Mouse (Mus musculus) limb, embryonic 10.5 days (tissue): ENCODE data around the gene Gemin4. TPM values are rescaled to one million over a fixed set of nuclear protein-coding genes. Genes with fewer than 3 reads are reported as not detected.

Experiments used
- DNase-seq: peaks from one replicate; pipeline ENCODE4 v3.0.0-alpha.2; 2017; ENCODE audit warnings: low spot score
- H3K27ac ChIP-seq: fragments of 300-500 bp; sonication (generic); 2 replicates; pipeline ENCODE4 v1.5.1; 2016; ENCODE audit warnings: mild to moderate bottlenecking
- H3K27me3 ChIP-seq: fragments of 300-500 bp; sonication (generic); 2 replicates; pipeline ENCODE4 v1.6.1; 2016; ENCODE audit warnings: low read depth, mild to moderate bottlenecking; ENCODE audit not compliant: poor library complexity, severe bottlenecking
- H3K36me3 ChIP-seq: fragments of 300-500 bp; sonication (generic); 2 replicates; pipeline ENCODE4 v1.6.1; 2016; ENCODE audit warnings: mild to moderate bottlenecking, moderate library complexity
- H3K4me1 ChIP-seq: fragments of 300-500 bp; sonication (generic); 2 replicates; pipeline ENCODE4 v1.6.1; 2016
- H3K4me3 ChIP-seq: fragments of 300-500 bp; sonication (generic); 2 replicates; pipeline ENCODE4 v1.5.1; 2016; ENCODE audit warnings: mild to moderate bottlenecking, moderate library complexity
- H3K9me3 ChIP-seq: fragments of 300-500 bp; sonication (generic); replicated peaks from 2 replicates; pipeline ENCODE4 v1.6.1; 2016; ENCODE audit warnings: mild to moderate bottlenecking
- WGBS: fragments of 180-500 bp; shearing (Covaris S2); methylation state at CpG from one replicate; pipeline ENCODE4 v1.1.7; 2016; 5-methylcytosine and 5-hydroxymethylcytosine counted together
- polyA plus RNA-seq: library from polyadenylated mRNA; unstranded; fragments of >200 nt; fragmentation: Nextera tagmentation; extraction: Ambion mirVana; gene quantifications from 2 replicates; pipeline ENCODE4 v1.2.1, GENCODE M21; 2016

The Gemin4 gene
- polyA plus RNA-seq, 1 experiment from 2014 or later, result 59.4 TPM

DNA sequence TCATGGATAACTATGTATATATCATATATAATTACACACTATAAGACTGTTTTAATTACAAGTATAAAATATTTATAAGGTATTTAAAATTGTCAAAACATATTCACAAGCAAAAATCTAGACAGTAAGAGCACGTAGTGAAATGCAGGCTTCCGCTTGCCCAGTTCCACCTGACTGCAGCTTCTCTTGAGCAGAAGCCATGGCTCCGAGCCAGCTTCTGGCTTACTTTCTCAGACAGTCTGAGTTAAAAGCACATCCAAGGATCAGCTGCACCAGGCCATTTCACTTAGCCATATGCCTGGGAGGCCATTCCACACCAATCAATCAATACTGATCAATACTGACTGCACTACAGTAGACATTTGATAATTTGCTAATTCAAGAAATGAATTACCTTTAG, 48.5 kb downstream of the Gemin4 start:
- H3K27me3 ChIP-seq, result no peaks in the 10 kb centered on the region
- no peak overlapping the region for H3K27ac ChIP-seq
- H3K4me1 ChIP-seq, result no peaks in the 10 kb centered on the region
- no peak for DNase-seq
- H3K4me3 ChIP-seq, result no peak overlapping the region
- 88% methylated on average over 3 of the region's 3 CpGs for WGBS
- peaks cover 25% of the 10 kb centered on the region for H3K36me3 ChIP-seq
- no peaks in the 10 kb centered on the region for H3K9me3 ChIP-seq

DNA sequence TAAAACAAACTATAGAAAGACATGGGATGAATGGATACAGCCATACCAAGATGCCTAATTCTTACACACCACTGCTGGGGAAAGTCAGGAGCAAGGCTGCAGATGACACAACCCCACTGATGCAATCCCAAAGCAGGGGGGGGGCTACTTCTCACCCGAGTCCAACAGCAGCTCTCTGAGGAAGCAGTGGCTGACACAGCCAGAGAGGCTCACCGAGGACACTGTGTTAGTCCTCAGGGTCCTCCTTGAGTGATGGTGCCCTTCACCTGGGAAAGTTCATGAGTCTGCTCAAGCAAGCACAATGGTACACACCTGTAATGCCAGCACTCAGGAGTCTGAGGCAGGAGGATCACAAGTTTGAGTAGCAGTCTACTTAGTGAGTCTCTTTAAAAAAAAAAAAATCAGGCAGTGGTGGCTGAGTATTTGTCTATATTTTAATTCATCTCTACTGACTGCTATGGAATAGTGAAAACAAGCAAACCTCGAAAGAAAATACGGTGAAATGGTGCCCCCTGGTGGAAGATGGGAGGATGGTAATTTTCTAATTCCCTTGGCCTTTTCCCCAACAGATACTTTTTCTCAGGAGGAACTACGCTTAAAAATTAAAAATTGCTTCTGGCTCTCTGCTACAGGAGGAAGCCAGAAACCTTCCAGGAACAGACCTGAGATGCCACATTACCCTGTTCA, 50.2 kb downstream of the Gemin4 start:
- H3K27ac ChIP-seq, result no peak overlapping the region
- no peak overlapping the region for H3K4me3 ChIP-seq
- no peaks in the 10 kb centered on the region for H3K4me1 ChIP-seq
- H3K36me3 ChIP-seq, result peaks cover 23% of the 10 kb centered on the region
- no peaks in the 10 kb centered on the region for H3K27me3 ChIP-seq
- 38% methylated on average over 5 of the region's 5 CpGs for WGBS
- no peaks in the 10 kb centered on the region for H3K9me3 ChIP-seq
- DNase-seq, result peak; percentile 76

DNA sequence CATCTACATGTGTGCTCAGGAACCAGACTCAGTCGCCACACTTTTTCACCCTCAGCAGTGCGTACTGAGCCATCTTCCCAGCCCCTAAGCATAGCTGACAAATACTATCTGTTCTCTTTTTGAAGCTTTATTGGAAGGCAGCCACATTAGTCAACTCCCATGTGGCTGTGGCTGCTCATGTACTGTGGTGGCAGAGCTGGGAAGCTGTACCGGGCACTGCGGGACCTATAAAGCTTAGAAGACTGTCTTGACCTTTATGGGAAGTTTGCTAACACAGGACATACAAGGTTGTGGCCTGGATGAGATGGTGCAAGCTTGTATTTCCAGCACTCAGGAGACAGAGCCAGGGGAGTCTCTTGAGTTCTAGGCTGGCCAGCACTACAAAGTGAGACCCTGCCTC, 50.8 kb downstream of the Gemin4 start:
- DNase-seq, result no peak
- no peaks in the 10 kb centered on the region for H3K4me1 ChIP-seq
- peaks cover 21% of the 10 kb centered on the region for H3K36me3 ChIP-seq
- H3K4me3 ChIP-seq, result no peak overlapping the region
- no peak overlapping the region for H3K27ac ChIP-seq
- H3K27me3 ChIP-seq, result no peaks in the 10 kb centered on the region
- no peaks in the 10 kb centered on the region for H3K9me3 ChIP-seq
- 95% methylated on average over 4 of the region's 4 CpGs for WGBS

Other genes with a start within 250 kb of the Gemin4 start
- 0.36 TPM in 1 of 2 replicates, not detected in the other for gene 1700016K19Rik, start 217.8 kb downstream of the Gemin4 start, polyA plus RNA-seq
- 25.6 and 35.4 TPM in 2 replicates for gene Rflnb, start 189.9 kb downstream of the Gemin4 start, polyA plus RNA-seq
- 36.0 and 36.2 TPM in 2 replicates for gene Vps53, start 38.0 kb downstream of the Gemin4 start, polyA plus RNA-seq
- 34.9 and 36.4 TPM in 2 replicates for gene Fam57a, start 38.0 kb downstream of the Gemin4 start, polyA plus RNA-seq
- gene Dbil5, start 56 bp downstream of the Gemin4 start, polyA plus RNA-seq, result 0.26 and 0.38 TPM in 2 replicates
- 29.5 and 33.0 TPM in 2 replicates for gene Mrm3, start 26.1 kb upstream of the Gemin4 start, polyA plus RNA-seq
- gene Glod4, start 26.1 kb upstream of the Gemin4 start, polyA plus RNA-seq, result 139 and 140 TPM in 2 replicates
- 53.3 and 55.7 TPM in 2 replicates for gene Nxn, start 181.5 kb upstream of the Gemin4 start, polyA plus RNA-seq
- gene Timm22, start 189.3 kb upstream of the Gemin4 start, polyA plus RNA-seq, result 144 and 147 TPM in 2 replicates